Mouse (Mus musculus) megakaryocyte, embryonic 14.5 days (primary cell): ENCODE data around the gene Gm17428. TPM values are rescaled to one million over a fixed set of nuclear protein-coding genes. Genes with fewer than 3 reads are reported as not detected.
"Not testable (repeated sequence)": the region's sequence is repeated elsewhere in the genome, so short reads cannot be mapped to it uniquely, and the experiment has no call there.

ENCODE experiments used
- H3K27me3 ChIP-seq: replicated peaks from 2 replicates; pipeline ENCODE3; 2012; ENCODE audit warnings: inconsistent platforms
- H3K36me3 ChIP-seq: replicated peaks from 2 replicates; pipeline ENCODE3; 2012; ENCODE audit warnings: low read length, inconsistent platforms, mixed read lengths
- H3K4me1 ChIP-seq: 2 replicates; pipeline ENCODE4 v1.6.1; 2012; ENCODE audit warnings: inconsistent platforms
- H3K4me3 ChIP-seq: replicated peaks from 2 replicates; pipeline ENCODE3; 2012; ENCODE audit warnings: moderate library complexity, mild to moderate bottlenecking, inconsistent platforms
- H3K9me3 ChIP-seq: 2 replicates; pipeline ENCODE4 v1.6.1; 2012; ENCODE audit warnings: inconsistent platforms
- FLI1 ChIP-seq: IDR thresholded peaks from 2 replicates; pipeline ENCODE4 v1.6.1; 2012; ENCODE audit warnings: low read length, inconsistent platforms, mixed read lengths
- GATA1 ChIP-seq: IDR thresholded peaks from 3 replicates; pipeline ENCODE4 v1.6.1; 2012; ENCODE audit warnings: mixed read lengths, low read length, inconsistent platforms, borderline replicate concordance
- polyA plus RNA-seq: library from polyadenylated mRNA; stranded (reverse); fragments of >175 nt; gene quantifications from 2 replicates; pipeline ENCODE4 v1.2.3, GENCODE M21; 2012; ENCODE audit warnings: low replicate concordance; ENCODE audit not compliant: insufficient read depth

Gm17428 gene
- polyA plus RNA-seq, 1 experiment: not detected

GRCm38 (mm10) chr14:54939434-54940175 lies 37.1 kb upstream of the Gm17428 start:
- TF ChIP-seq GATA1 (no peak), FLI1 (no peak)
- Histone ChIP-seq H3K4me1 (peaks cover 24% of the 10 kb centered on the region), H3K27me3 (peaks cover 86% of the 10 kb centered on the region), H3K36me3 (no peaks in the 10 kb centered on the region), H3K4me3 (no peak overlapping the region), H3K9me3 (no peaks in the 10 kb centered on the region)

GRCm38 (mm10) chr14:54940176-54940530 lies 36.6 kb upstream of the Gm17428 start:
- Histone ChIP-seq H3K4me3 (no peak overlapping the region), H3K9me3 (no peaks in the 10 kb centered on the region), H3K4me1 (peaks cover 24% of the 10 kb centered on the region), H3K36me3 (no peaks in the 10 kb centered on the region), H3K27me3 (peaks cover 84% of the 10 kb centered on the region)
- TF ChIP-seq GATA1: no peak
- TF ChIP-seq FLI1: no peak

GRCm38 (mm10) chr14:54941024-54941978 lies 35.4 kb upstream of the Gm17428 start:
- Histone ChIP-seq H3K4me3 (no peak overlapping the region), H3K36me3 (no peaks in the 10 kb centered on the region), H3K9me3 (no peaks in the 10 kb centered on the region), H3K27me3 (peaks cover 80% of the 10 kb centered on the region), H3K4me1 (peaks cover 24% of the 10 kb centered on the region)
- no peak for TF ChIP-seq FLI1
- no peak for TF ChIP-seq GATA1

GRCm38 (mm10) chr14:54942479-54942878 lies 34.3 kb upstream of the Gm17428 start:
- Histone ChIP-seq H3K4me3 (no peak overlapping the region), H3K4me1 (peaks cover 15% of the 10 kb centered on the region), H3K9me3 (no peaks in the 10 kb centered on the region), H3K27me3 (peaks cover 80% of the 10 kb centered on the region), H3K36me3 (no peaks in the 10 kb centered on the region)
- no peak for TF ChIP-seq FLI1
- no peak for TF ChIP-seq GATA1

- peaks cover 75% of the 10 kb centered on the region for H3K27me3 ChIP-seq
- peaks cover 11% of the 10 kb centered on the region for H3K4me1 ChIP-seq
- H3K9me3 ChIP-seq: no peaks in the 10 kb centered on the region
- no peak overlapping the region for H3K4me3 ChIP-seq
- no peak for TF ChIP-seq GATA1
- TF ChIP-seq FLI1: no peak
- H3K36me3 ChIP-seq: no peaks in the 10 kb centered on the region
Observed at GRCm38 (mm10) chr14:54943971-54944370, 32.8 kb upstream of the Gm17428 start.

- no peak for TF ChIP-seq FLI1
- Histone ChIP-seq H3K9me3 (no peaks in the 10 kb centered on the region), H3K4me1 (peaks cover 8% of the 10 kb centered on the region), H3K27me3 (peaks cover 77% of the 10 kb centered on the region), H3K4me3 (no peak overlapping the region), H3K36me3 (no peaks in the 10 kb centered on the region)
Observed at GRCm38 (mm10) chr14:54944939-54945338, 31.8 kb upstream of the Gm17428 start.

- H3K9me3 ChIP-seq: no peaks in the 10 kb centered on the region
- TF ChIP-seq FLI1 (no peak), GATA1 (no peak)
- peaks cover 74% of the 10 kb centered on the region for H3K27me3 ChIP-seq
- no peak overlapping the region for H3K4me3 ChIP-seq
- no peaks in the 10 kb centered on the region for H3K36me3 ChIP-seq
- H3K4me1 ChIP-seq: peaks cover 5% of the 10 kb centered on the region
Observed at GRCm38 (mm10) chr14:54945975-54946704, 30.6 kb upstream of the Gm17428 start.

- H3K9me3 ChIP-seq, H3K36me3 ChIP-seq, H3K4me1 ChIP-seq, H3K4me3 ChIP-seq: not testable (repeated sequence)
- peaks cover 73% of the 10 kb centered on the region for H3K27me3 ChIP-seq
Observed at GRCm38 (mm10) chr14:54947008-54947407, 29.7 kb upstream of the Gm17428 start.

- Histone ChIP-seq H3K4me1 (no peaks in the 10 kb centered on the region), H3K27me3 (peaks cover 68% of the 10 kb centered on the region), H3K36me3 (no peaks in the 10 kb centered on the region), H3K9me3 (no peaks in the 10 kb centered on the region), H3K4me3 (no peak overlapping the region)
- no peak for TF ChIP-seq GATA1
Observed at GRCm38 (mm10) chr14:54948781-54949180, 28.0 kb upstream of the Gm17428 start.

- peaks cover 67% of the 10 kb centered on the region for H3K27me3 ChIP-seq
- no peak for TF ChIP-seq GATA1
- no peak for TF ChIP-seq FLI1
Observed at GRCm38 (mm10) chr14:54950493-54950892, 26.2 kb upstream of the Gm17428 start.

More at GRCm38 (mm10) chr14:54950493-54950892, 26.2 kb upstream of the Gm17428 start:
- no peak overlapping the region for H3K4me3 ChIP-seq
- H3K9me3 ChIP-seq: no peaks in the 10 kb centered on the region
- H3K4me1 ChIP-seq: no peaks in the 10 kb centered on the region
- H3K36me3 ChIP-seq: no peaks in the 10 kb centered on the region
